Mouse (Mus musculus) myocyte (in vitro differentiated cells): ENCODE results near the gene Hspa1l. TPM values are rescaled to one million over a fixed set of nuclear protein-coding genes. Genes with fewer than 3 reads are reported as not detected.
"Not testable (repeated sequence)": the region's sequence is repeated elsewhere in the genome, so short reads cannot be mapped to it uniquely, and the experiment has no call there.

Experiments used
- H3K27me3 ChIP-seq: one replicate; pipeline ENCODE4 v1.6.1; 2011; ENCODE audit not compliant: control insufficient read depth, insufficient read depth, insufficient read length
- H3K36me3 ChIP-seq: one replicate; pipeline ENCODE4 v1.6.1; 2011; ENCODE audit not compliant: control insufficient read depth, insufficient read depth
- H3K4me2 ChIP-seq: one replicate; pipeline ENCODE4 v1.6.1; 2011; ENCODE audit warnings: low read depth, control low read depth
- H3K4me3 ChIP-seq: one replicate; pipeline ENCODE4 v1.5.1; 2011; ENCODE audit warnings: mild to moderate bottlenecking, control low read depth, moderate library complexity
- H3K79me2 ChIP-seq: one replicate; pipeline ENCODE4 v1.6.1; 2011; ENCODE audit not compliant: control insufficient read depth, insufficient read depth
- H3ac ChIP-seq: one replicate; pipeline ENCODE4 v1.6.1; 2011; ENCODE audit not compliant: control insufficient read depth, insufficient read length
- CEBPB ChIP-seq: IDR thresholded peaks from 2 replicates; pipeline ENCODE4 v1.6.1; 2011; ENCODE audit warnings: mild to moderate bottlenecking, moderate library complexity; ENCODE audit not compliant: poor library complexity, insufficient read depth, severe bottlenecking
- E2F4 ChIP-seq: IDR thresholded peaks from one replicate; pipeline ENCODE4 v1.6.1; 2011; ENCODE audit warnings: mild to moderate bottlenecking, control low read depth, moderate library complexity; ENCODE audit not compliant: insufficient read depth
- MAX ChIP-seq: IDR thresholded peaks from one replicate; pipeline ENCODE4 v1.6.1; 2011; ENCODE audit warnings: low read depth, mild to moderate bottlenecking, control low read depth
- MYOD1 ChIP-seq, 3 experiments: IDR thresholded peaks; one replicate each; pipeline ENCODE4 v1.6.1; 2011; ENCODE audit warnings: control low read depth in 2 of 3, low read depth in 2 of 3, mild to moderate bottlenecking in 2 of 3, moderate library complexity in 1 of 3; ENCODE audit not compliant: insufficient read length in 2 of 3, control insufficient read depth in 1 of 3
- MYOG ChIP-seq, 3 experiments: IDR thresholded peaks; one replicate each; pipeline ENCODE4 v1.6.1; 2011; ENCODE audit warnings: control low read depth in 2 of 3, low read depth in 2 of 3, mild to moderate bottlenecking in 2 of 3; ENCODE audit not compliant: insufficient read length in 2 of 3, control insufficient read depth in 1 of 3, insufficient read depth in 1 of 3
- POLR2A ChIP-seq: IDR thresholded peaks from one replicate; pipeline ENCODE4 v1.6.1; 2011; ENCODE audit warnings: low read depth, mild to moderate bottlenecking, control low read depth, moderate library complexity; ENCODE audit not compliant: insufficient read length
- POLR2AphosphoS2 ChIP-seq: IDR thresholded peaks from one replicate; pipeline ENCODE4 v1.6.1; 2011; ENCODE audit warnings: low read depth, control low read depth; ENCODE audit not compliant: insufficient read length
- REST ChIP-seq: IDR thresholded peaks from one replicate; pipeline ENCODE4 v1.6.1; 2011; ENCODE audit warnings: mild to moderate bottlenecking, control low read depth, moderate library complexity; ENCODE audit not compliant: insufficient read depth, insufficient read length
- SRF ChIP-seq: IDR thresholded peaks from one replicate; pipeline ENCODE4 v1.6.1; 2011; ENCODE audit warnings: low read depth; ENCODE audit not compliant: control insufficient read depth, insufficient read length
- TCF12 ChIP-seq: IDR thresholded peaks from one replicate; pipeline ENCODE4 v1.6.1; 2011; ENCODE audit warnings: mild to moderate bottlenecking, control low read depth; ENCODE audit not compliant: poor library complexity, insufficient read depth, severe bottlenecking
- TCF3 ChIP-seq: IDR thresholded peaks from one replicate; pipeline ENCODE4 v1.6.1; 2011; ENCODE audit warnings: low read depth, control low read depth; ENCODE audit not compliant: insufficient read length
- USF1 ChIP-seq: IDR thresholded peaks from one replicate; pipeline ENCODE4 v1.6.1; 2011; ENCODE audit warnings: low read depth, mild to moderate bottlenecking, control low read depth, moderate library complexity
- polyA plus RNA-seq: library from polyadenylated mRNA; unstranded; fragments of >200 nt; fragmentation: generic; extraction: Trizol; gene quantifications from one replicate; pipeline ENCODE4 v1.2.1, GENCODE M21; 2012; ENCODE audit warnings: missing spikeins

Hspa1l gene
- polyA plus RNA-seq, 1 experiment, result 1.3 TPM

DNA sequence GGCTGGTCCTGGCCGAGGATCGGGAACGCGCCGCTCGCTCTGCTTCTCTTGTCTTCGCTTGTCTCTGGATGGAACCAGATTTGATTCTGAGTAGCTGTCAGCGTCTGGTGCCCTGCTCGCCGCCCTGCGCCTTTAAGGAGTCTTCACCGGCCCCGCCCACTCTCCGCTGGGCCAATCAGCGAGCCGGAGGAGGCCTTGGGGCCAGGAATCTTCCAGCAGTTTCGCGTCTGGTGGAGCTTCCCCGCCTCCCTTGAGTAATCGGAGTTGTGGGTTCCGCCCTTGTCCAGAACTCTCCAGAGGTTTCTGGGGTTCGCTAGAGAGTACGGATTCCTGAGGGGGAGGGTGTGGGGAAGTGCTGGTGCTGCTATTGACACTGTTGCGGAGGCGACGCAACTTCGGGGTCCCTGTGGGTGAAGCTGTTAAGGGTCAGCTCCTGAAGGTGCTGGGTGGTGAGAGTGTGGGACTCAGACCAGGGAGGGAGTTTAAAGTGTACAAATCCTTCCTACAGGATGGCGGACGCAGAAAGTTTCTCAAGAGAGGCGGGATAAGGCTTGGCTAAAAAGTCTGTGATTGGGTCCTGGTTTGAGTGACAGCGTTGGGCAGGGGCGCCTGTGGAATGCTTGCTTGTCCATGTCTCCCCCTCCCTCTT, 13.2 kb upstream of the Hspa1l start, which contains the start of gene Hspa1b:
Gene Hspa1b, minus strand, starts transcription at position 109 of the 649 bp plus-strand sequence.
- not testable (repeated sequence) for H3K27me3 ChIP-seq, H3K36me3 ChIP-seq, H3K79me2 ChIP-seq
- Histone ChIP-seq H3K4me2 (peak within 1 kb of the TSS; percentile 91), H3K4me3 (peak within 1 kb of the TSS; percentile 40), H3ac (peak within 1 kb of the TSS; percentile 30)
- peak; percentile 85 for TF ChIP-seq POLR2AphosphoS2
- peak; percentile 72 for TF ChIP-seq POLR2A

DNA sequence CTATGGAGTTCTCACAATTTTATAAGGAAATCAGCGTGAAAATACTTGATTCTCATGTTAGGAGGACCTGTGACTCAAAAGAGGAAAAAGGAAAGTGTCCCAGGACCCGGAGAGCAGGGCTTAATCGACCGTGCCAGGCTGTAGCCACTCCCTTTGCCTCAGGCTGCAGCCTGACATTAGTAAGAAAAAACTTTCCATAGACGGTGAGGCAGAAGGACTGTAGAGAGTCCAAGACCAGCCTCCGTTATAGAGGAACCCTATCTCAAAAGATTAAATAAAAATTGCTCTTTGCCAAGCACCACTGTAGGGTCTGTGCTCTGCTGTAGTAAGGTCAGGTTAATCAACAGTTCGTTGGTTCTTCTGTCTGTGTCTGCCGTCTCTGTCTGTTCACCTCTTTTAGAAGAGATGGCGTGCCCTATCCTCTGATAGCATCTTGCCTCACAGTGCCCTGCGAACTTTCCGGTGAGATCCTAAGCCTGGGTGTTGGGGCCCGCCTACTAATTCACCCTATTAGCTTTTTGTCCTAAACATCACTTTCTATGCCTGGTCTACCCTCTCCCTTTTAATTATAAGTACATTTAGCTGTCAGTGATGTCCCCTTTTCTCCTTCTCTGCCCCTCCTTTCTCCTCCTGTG, 12.5 kb upstream of the Hspa1l start:
- peak overlapping the region; percentile 91 for H3K4me2 ChIP-seq
- peak overlapping the region; percentile 40 for H3K4me3 ChIP-seq
- H3ac ChIP-seq, result peak overlapping the region; percentile 30
- H3K36me3 ChIP-seq, result no peaks in the 10 kb centered on the region
- no peak for TF ChIP-seq MYOG (IDR thresholded peaks at IDR 0.05; ENCODE audit: control insufficient read depth in 1 of 3, insufficient read depth in 1 of 3, insufficient read length in 2 of 3, low read depth in 2 of 3)
- peak; percentile 7 for TF ChIP-seq POLR2A
- H3K27me3 ChIP-seq, result no peaks in the 10 kb centered on the region
- no peaks in the 10 kb centered on the region for H3K79me2 ChIP-seq

DNA sequence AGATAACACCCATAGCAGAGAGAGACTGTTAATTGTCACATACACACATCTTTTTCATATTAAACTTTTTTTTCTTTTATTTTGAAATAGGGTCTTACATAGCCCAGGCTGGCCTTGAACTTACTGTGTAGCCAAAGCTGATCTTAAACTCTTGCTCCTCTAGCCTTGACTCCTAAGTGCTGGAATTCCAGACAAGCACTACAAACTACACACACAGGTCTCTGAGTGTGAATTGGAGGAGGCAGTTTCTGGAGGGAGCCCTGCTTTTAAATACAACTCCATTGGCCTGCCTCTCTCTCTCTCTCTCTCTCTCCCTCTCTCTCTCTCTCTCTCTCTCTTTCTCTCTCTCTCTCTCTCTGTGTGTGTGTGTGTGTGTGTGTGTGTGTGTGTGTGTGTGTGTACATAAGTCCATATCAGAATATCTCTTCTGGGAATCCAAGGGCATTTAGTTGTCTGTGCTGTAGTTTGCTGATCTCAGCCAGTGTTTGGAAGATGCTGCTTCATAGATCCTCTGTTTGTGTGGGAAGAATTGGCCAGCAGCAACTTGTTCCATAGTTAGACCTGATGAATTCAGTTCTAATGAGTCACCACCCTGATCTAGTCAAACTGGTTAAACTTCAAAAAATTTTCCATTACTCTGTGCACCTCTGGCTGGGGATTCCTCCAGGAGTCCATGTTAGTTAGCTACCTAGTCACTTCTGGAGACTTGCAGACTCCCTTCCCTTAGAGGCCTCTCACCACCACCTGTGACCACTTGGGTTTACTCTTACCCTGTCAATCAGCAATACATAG, 11.6 kb upstream of the Hspa1l start:
- no peak overlapping the region for H3ac ChIP-seq
- H3K4me3 ChIP-seq, result peak overlapping the region; percentile 40
- peak overlapping the region; percentile 91 for H3K4me2 ChIP-seq
- TF ChIP-seq MYOD1 (IDR thresholded peaks at IDR 0.05; ENCODE audit: control insufficient read depth in 1 of 3, insufficient read length in 2 of 3, low read depth in 2 of 3) (no peak), TCF12 (no peak), TCF3 (no peak), SRF (no peak), MAX (no peak), MYOG (IDR thresholded peaks at IDR 0.05; ENCODE audit: control insufficient read depth in 1 of 3, insufficient read depth in 1 of 3, insufficient read length in 2 of 3, low read depth in 2 of 3) (no peak), CEBPB (no peak), E2F4 (no peak), REST (no peak), POLR2AphosphoS2 (no peak), POLR2A (no peak), USF1 (no peak)
- no peaks in the 10 kb centered on the region for H3K36me3 ChIP-seq
- H3K27me3 ChIP-seq, result no peaks in the 10 kb centered on the region
- H3K79me2 ChIP-seq, result no peaks in the 10 kb centered on the region

DNA sequence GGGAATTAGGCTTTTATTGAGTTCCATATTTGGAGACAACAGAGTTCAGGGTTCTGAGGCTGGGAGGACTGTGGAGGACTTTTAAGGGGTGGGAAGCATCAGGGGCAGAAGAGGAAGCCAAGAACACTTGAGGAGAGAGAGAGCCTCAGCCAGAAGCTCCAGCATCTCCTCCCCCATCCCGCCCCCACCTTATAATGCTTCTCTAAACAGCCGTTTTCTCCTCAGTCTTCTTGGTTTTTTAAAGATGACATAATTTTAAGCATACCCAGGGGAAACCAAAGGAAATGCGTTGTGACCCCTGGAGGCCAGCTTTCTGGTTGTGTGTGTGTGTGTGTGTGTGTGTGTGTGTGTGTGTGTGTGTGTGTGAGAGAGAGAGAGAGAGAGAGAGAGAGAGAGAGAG, 10.4 kb upstream of the Hspa1l start:
- H3K27me3 ChIP-seq, result no peaks in the 10 kb centered on the region
- TF ChIP-seq TCF12 (no peak), REST (no peak), MYOD1 (IDR thresholded peaks at IDR 0.05; ENCODE audit: control insufficient read depth in 1 of 3, insufficient read length in 2 of 3, low read depth in 2 of 3) (no peak), MAX (no peak), MYOG (IDR thresholded peaks at IDR 0.05; ENCODE audit: control insufficient read depth in 1 of 3, insufficient read depth in 1 of 3, insufficient read length in 2 of 3, low read depth in 2 of 3) (no peak), SRF (no peak), CEBPB (no peak), TCF3 (no peak), USF1 (no peak)
- peak overlapping the region; percentile 27 for H3K4me2 ChIP-seq
- H3ac ChIP-seq, result no peak overlapping the region
- H3K79me2 ChIP-seq, result no peaks in the 10 kb centered on the region
- H3K36me3 ChIP-seq, result no peaks in the 10 kb centered on the region
- H3K4me3 ChIP-seq, result no peak overlapping the region

DNA sequence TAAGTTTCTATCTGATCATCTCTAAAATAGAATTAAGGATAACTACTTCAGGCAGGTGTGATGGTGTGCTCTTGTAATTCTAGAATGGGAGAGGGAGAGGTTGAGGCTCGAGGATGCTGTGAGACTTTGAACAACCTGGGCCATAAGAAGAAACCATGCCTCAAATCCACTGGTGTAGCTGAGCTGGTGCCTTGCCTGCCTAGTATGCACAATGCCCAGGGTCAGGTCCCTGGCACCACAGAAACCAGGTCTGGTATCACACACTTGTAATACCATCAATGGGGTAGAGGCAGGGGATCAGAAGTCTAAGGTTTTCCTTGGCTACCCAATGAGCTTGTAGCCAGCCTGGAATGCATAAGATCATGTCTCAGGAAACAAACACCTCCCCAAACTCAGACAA, 9.7 kb upstream of the Hspa1l start:
- no peak for TF ChIP-seq POLR2AphosphoS2
- no peak for TF ChIP-seq SRF
- TF ChIP-seq CEBPB, result no peak
- TF ChIP-seq E2F4, result no peak
- TF ChIP-seq TCF12, result no peak
- no peak for TF ChIP-seq MAX
- TF ChIP-seq TCF3, result no peak
- no peak for TF ChIP-seq REST
- no peak for TF ChIP-seq MYOG (IDR thresholded peaks at IDR 0.05; ENCODE audit: control insufficient read depth in 1 of 3, insufficient read depth in 1 of 3, insufficient read length in 2 of 3, low read depth in 2 of 3)
- TF ChIP-seq MYOD1 (IDR thresholded peaks at IDR 0.05; ENCODE audit: control insufficient read depth in 1 of 3, insufficient read length in 2 of 3, low read depth in 2 of 3), result no peak
- no peak for TF ChIP-seq POLR2A
- TF ChIP-seq USF1, result no peak
- H3ac ChIP-seq, result no peak overlapping the region
- H3K4me2 ChIP-seq, result no peak overlapping the region
- no peaks in the 10 kb centered on the region for H3K36me3 ChIP-seq
- H3K79me2 ChIP-seq, result no peaks in the 10 kb centered on the region
- H3K27me3 ChIP-seq, result no peaks in the 10 kb centered on the region
- no peak overlapping the region for H3K4me3 ChIP-seq
